Mouse (Mus musculus) 3T3-L1 (cell line): ENCODE data around the gene Actr5.

ENCODE experiments used
- DNase-seq: peaks from one replicate; pipeline ENCODE4 v3.0.0-alpha.2; 2015; ENCODE audit warnings: low read depth, low spot score

The Actr5 gene

GRCm38 (mm10) chr2:158667022-158667670, 42.5 kb downstream of the Actr5 start:
- DNase-seq: no peak

- no peak for DNase-seq
Measured at GRCm38 (mm10) chr2:158667671-158668432, 43.2 kb downstream of the Actr5 start.

GRCm38 (mm10) chr2:158668433-158669010, 43.8 kb downstream of the Actr5 start:
- no peak for DNase-seq

- DNase-seq: no peak
Measured at GRCm38 (mm10) chr2:158669199-158670195, 44.8 kb downstream of the Actr5 start.

- no peak for DNase-seq
Measured at GRCm38 (mm10) chr2:158670571-158670970, 45.9 kb downstream of the Actr5 start.

- no peak for DNase-seq
Measured at GRCm38 (mm10) chr2:158672829-158673228, 48.1 kb downstream of the Actr5 start.

- no peak for DNase-seq
Measured at GRCm38 (mm10) chr2:158673493-158673892, 48.8 kb downstream of the Actr5 start.

- DNase-seq: no peak
Measured at GRCm38 (mm10) chr2:158674131-158674530, 49.4 kb downstream of the Actr5 start.

GRCm38 (mm10) chr2:158674759-158675158, 50.1 kb downstream of the Actr5 start:
- DNase-seq: no peak

- DNase-seq: no peak
Measured at GRCm38 (mm10) chr2:158675161-158675560, 50.5 kb downstream of the Actr5 start.

GRCm38 (mm10) chr2:158675907-158676533, 51.3 kb downstream of the Actr5 start:
- no peak for DNase-seq

GRCm38 (mm10) chr2:158677946-158678345, 53.3 kb downstream of the Actr5 start:
- DNase-seq: no peak

- no peak for DNase-seq
Measured at GRCm38 (mm10) chr2:158679091-158679490, 54.4 kb downstream of the Actr5 start.

- DNase-seq: no peak
Measured at GRCm38 (mm10) chr2:158680357-158680889, 55.7 kb downstream of the Actr5 start.

- DNase-seq: no peak
Measured at GRCm38 (mm10) chr2:158681714-158682113, 57.0 kb downstream of the Actr5 start.

GRCm38 (mm10) chr2:158682344-158683037, 57.8 kb downstream of the Actr5 start:
- no peak for DNase-seq

GRCm38 (mm10) chr2:158683038-158683413, 58.3 kb downstream of the Actr5 start:
- DNase-seq: no peak

- no peak for DNase-seq
Measured at GRCm38 (mm10) chr2:158684247-158684843, 59.7 kb downstream of the Actr5 start.

GRCm38 (mm10) chr2:158684910-158685309, 60.2 kb downstream of the Actr5 start:
- DNase-seq: no peak

- no peak for DNase-seq
Measured at GRCm38 (mm10) chr2:158686394-158686793, 61.7 kb downstream of the Actr5 start.
